Mouse (Mus musculus): Measurements from ENCODE around the gene Ccr5.

GRCm38 (mm10) chr9:124103199-124103598, 18.1 kb upstream of the Ccr5 start:
- TF ChIP-seq CTCF (IDR thresholded peaks at IDR 0.05; ENCODE audit: control insufficient read depth, insufficient read depth, low read length), result no peak
- TF ChIP-seq POLR2A (IDR thresholded peaks at IDR 0.05; ENCODE audit: borderline replicate concordance, control insufficient read depth, low read depth, low read length), result no peak
